In the genomic region with DNA sequence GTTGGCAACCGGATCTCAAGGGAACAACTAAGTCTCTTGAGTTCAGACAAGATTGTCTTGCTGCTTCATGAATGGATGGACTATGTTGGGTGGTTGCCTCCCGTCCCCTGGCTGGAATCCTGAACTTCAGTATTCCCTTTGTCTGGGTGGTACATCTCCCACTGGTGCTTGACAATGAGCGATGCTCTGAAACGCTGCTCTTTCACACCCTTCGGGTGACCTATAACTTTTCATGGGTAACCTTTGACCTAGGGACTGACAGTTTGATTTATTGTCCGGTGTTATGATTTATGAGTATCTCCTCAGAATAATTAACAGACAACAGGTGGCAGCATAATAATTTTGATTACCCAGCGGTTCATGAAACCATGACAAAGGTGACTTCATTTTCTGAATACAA, we compare ENCODE assay signal across 21 mouse cellular contexts.
DNase-seq lines count a peak whose midpoint lies in the region; ATAC-seq and TF ChIP-seq lines count a peak whose summit lies in the region.
"Had no signal": no experiment of that assay in that cellular context is flagged by ENCODE, and none has a peak within 500 bp of the region (broad histone marks: within the 10 kb centered on the region; RNA-seq: fewer than 3 reads in every experiment).

No protein-coding gene starts in this region.

- H3K36me3 ChIP-seq in hindbrain, embryonic 11.5 days (ENCODE audit: control insufficient read depth, insufficient read depth, low read length) = no peaks in the 10 kb centered on the region
- H3K36me3 ChIP-seq in hindbrain, embryonic 12.5 days = no peaks in the 10 kb centered on the region
- no peaks in the 10 kb centered on the region for H3K36me3 ChIP-seq in lung, postnatal 0 days (ENCODE audit: insufficient read depth, low read length)
- H3K36me3 ChIP-seq: embryonic facial prominence, embryonic 10.5 days; forebrain, embryonic 10.5 days; heart, embryonic 15.5 days; intestine, embryonic 15.5 days had no signal

- H3K4me2 ChIP-seq in hindbrain, embryonic 11.5 days (replicated peaks; ENCODE audit: low read depth, low read length) = no peak overlapping the region
- no peak overlapping the region for H3K4me2 ChIP-seq in hindbrain, embryonic 12.5 days (replicated peaks)
- H3K4me2 ChIP-seq in lung, postnatal 0 days (replicated peaks; ENCODE audit: low read depth, low read length) = no peak overlapping the region
- H3K4me2 ChIP-seq: heart, embryonic 11.5 days; heart, embryonic 15.5 days; hindbrain, embryonic 14.5 days; intestine, embryonic 15.5 days had no signal

- no peak overlapping the region for H3K27ac ChIP-seq in hindbrain, embryonic 11.5 days (ENCODE audit: low read depth, low read length)
- H3K27ac ChIP-seq in hindbrain, embryonic 12.5 days = no peak overlapping the region
- no peak overlapping the region for H3K27ac ChIP-seq in lung, postnatal 0 days (ENCODE audit: low read length)
- H3K27ac ChIP-seq: embryonic facial prominence, embryonic 10.5 days; forebrain, embryonic 10.5 days; heart, adult 2 months; heart, embryonic 15.5 days; hindbrain, embryonic 14.5 days; intestine, embryonic 15.5 days had no signal

- TF ChIP-seq EP300 in lung, postnatal 0 days (IDR thresholded peaks at IDR 0.05) = no peak

- H3K4me1 ChIP-seq in hindbrain, embryonic 11.5 days (replicated peaks; ENCODE audit: control insufficient read depth, insufficient read depth, low read length) = no peaks in the 10 kb centered on the region
- H3K4me1 ChIP-seq in hindbrain, embryonic 12.5 days = peaks cover 19% of the 10 kb centered on the region
- H3K4me1 ChIP-seq in lung, postnatal 0 days (ENCODE audit: insufficient read depth, low read depth, low read length) = no peaks in the 10 kb centered on the region
- H3K4me1 ChIP-seq: intestine, embryonic 15.5 days had no signal

- H3K9me3 ChIP-seq in hindbrain, embryonic 11.5 days (ENCODE audit: control insufficient read depth, low read length) = no peaks in the 10 kb centered on the region
- H3K9me3 ChIP-seq in hindbrain, embryonic 12.5 days (replicated peaks) = no peaks in the 10 kb centered on the region
- H3K9me3 ChIP-seq in lung, postnatal 0 days (ENCODE audit: low read length) = no peaks in the 10 kb centered on the region
- H3K9me3 ChIP-seq: embryonic facial prominence, embryonic 10.5 days; forebrain, embryonic 10.5 days; heart, embryonic 15.5 days; intestine, embryonic 15.5 days had no signal

- H3K9ac ChIP-seq in hindbrain, embryonic 11.5 days (ENCODE audit: low read depth, low read length) = no peak overlapping the region
- no peak overlapping the region for H3K9ac ChIP-seq in hindbrain, embryonic 12.5 days
- no peak overlapping the region for H3K9ac ChIP-seq in lung, postnatal 0 days (replicated peaks; ENCODE audit: low read depth)
- H3K9ac ChIP-seq: heart, embryonic 15.5 days; hindbrain, embryonic 14.5 days; intestine, embryonic 15.5 days had no signal

- 0 out of 2 replicates have a peak, but pooled peaks have one; percentile 19 for ATAC-seq in hindbrain, embryonic 11.5 days (ENCODE audit: low FRiP score)
- ATAC-seq in hindbrain, embryonic 12.5 days (ENCODE audit: low FRiP score) = no peak
- no peak for ATAC-seq in lung, postnatal 0 days
- ATAC-seq: forebrain, embryonic 14.5 days; intestine, embryonic 15.5 days had no signal

- DNase-seq in hindbrain, embryonic 11.5 days (ENCODE audit: low spot score) = peak; percentile 45
- DNase-seq in embryo, embryonic 10 days (ENCODE audit: low spot score) = peak; percentile 38
- peak; percentile 26 for DNase-seq in embryo, embryonic 9.5 days (ENCODE audit: extremely low spot score)
- no peak for DNase-seq in lung, postnatal 0 days (ENCODE audit: low spot score)
- DNase-seq in ovary, postnatal 10 days (ENCODE audit: low spot score) = no peak
- DNase-seq: adrenal gland, adult 2 months; adrenal gland, postnatal 25 days; cerebellum, adult 18-20 months; cerebellum, postnatal 10 days; heart, adult 2 months; heart, postnatal 14 days had no signal

- H3K4me3 ChIP-seq in hindbrain, embryonic 11.5 days (ENCODE audit: low read depth, low read length) = no peak overlapping the region
- H3K4me3 ChIP-seq in hindbrain, embryonic 12.5 days = no peak overlapping the region
- no peak overlapping the region for H3K4me3 ChIP-seq in lung, postnatal 0 days (ENCODE audit: low read depth, low read length)
- H3K4me3 ChIP-seq: embryonic facial prominence, embryonic 10.5 days; erythroblast, embryonic 14.5 days; forebrain, embryonic 10.5 days; heart, adult 2 months; heart, embryonic 15.5 days; intestine, embryonic 15.5 days had no signal

- H3K27me3 ChIP-seq in hindbrain, embryonic 11.5 days (ENCODE audit: control insufficient read depth, insufficient read depth, low read length) = no peaks in the 10 kb centered on the region
- no peaks in the 10 kb centered on the region for H3K27me3 ChIP-seq in hindbrain, embryonic 12.5 days
- H3K27me3 ChIP-seq in lung, postnatal 0 days (replicated peaks; ENCODE audit: insufficient read depth, low read length) = no peaks in the 10 kb centered on the region
- H3K27me3 ChIP-seq: CH12.LX; heart, embryonic 15.5 days; intestine, embryonic 15.5 days had no signal

- TF ChIP-seq CTCF in lung, postnatal 0 days (IDR thresholded peaks at IDR 0.05) = no peak

- WGBS in hindbrain, embryonic 11.5 days = 34% methylated on average over 7 of the region's 7 CpGs
- WGBS in hindbrain, embryonic 12.5 days = 37% methylated on average over 7 of the region's 7 CpGs
- 81% methylated on average over 7 of the region's 7 CpGs for WGBS in lung, postnatal 0 days

Comparison
In these comparisons a context has a peak if more than half of its experiments do, and no peak if none do; other contexts are left out.
1. DNase-seq: peak in hindbrain, embryonic 11.5 days (single experiment), embryo, embryonic 10 days (single experiment) and embryo, embryonic 9.5 days (single experiment); none in lung, postnatal 0 days (single experiment) and ovary, postnatal 10 days (single experiment).